Mouse (Mus musculus): ENCODE data around the gene Kcnj14. TPM values are rescaled to one million over a fixed set of nuclear protein-coding genes. Genes with fewer than 3 reads are reported as not detected.

Kcnj14 gene
- polyA plus RNA-seq, 1 experiment from 2014 or later, result 16.6 TPM

GRCm38 (mm10) chr7:45797661-45798510 is 26.7 kb downstream of the Kcnj14 start:
- ChIA-PET CTCF (no interaction called here), POLR2A (interaction anchor here (0.6 to 1.0 kb wide), 2 partner anchors 16 to 55 kb away, joined by 4 to 5 read pairs; no protein-coding TSS in a partner anchor)
- no peaks in the 10 kb centered on the region for H3K27me3 ChIP-seq
- DNase-seq (ENCODE audit: low read depth, low spot score) (no peak), ATAC-seq (no peak)
- TF ChIP-seq CTCF (IDR thresholded peaks at IDR 0.05), result no peak
- in situ Hi-C loops (cut with MboI; ENCODE audit: low pct_unique_long_range_greater_than_20kb), result no loop called here

DNA sequence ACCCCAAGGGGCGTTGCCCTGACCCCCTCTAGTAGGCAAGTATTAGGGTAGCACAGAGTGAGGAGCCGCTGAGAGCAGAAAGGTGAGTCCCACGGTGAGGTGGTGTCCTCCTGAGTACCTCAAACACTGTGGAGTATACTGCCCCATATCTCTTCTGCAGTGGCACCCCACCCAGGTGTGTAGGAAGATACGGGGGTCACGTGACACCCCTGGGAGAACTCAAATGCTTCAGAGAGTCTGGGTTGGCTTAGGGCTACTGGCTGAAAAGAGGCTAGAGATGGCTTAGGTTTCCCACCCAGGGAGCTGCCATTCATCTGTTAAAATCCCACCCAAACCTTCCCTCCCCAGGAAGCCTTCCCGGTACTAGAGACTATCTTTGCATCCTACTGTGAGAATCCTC is 27.6 kb downstream of the Kcnj14 start:
- ChIA-PET POLR2A (no interaction called here), CTCF (no interaction called here)
- no peak for ATAC-seq
- DNase-seq (ENCODE audit: low read depth, low spot score), result no peak
- TF ChIP-seq CTCF (IDR thresholded peaks at IDR 0.05), result no peak
- in situ Hi-C loops (cut with MboI; ENCODE audit: low pct_unique_long_range_greater_than_20kb), result no loop called here
- H3K27me3 ChIP-seq, result no peaks in the 10 kb centered on the region

DNA sequence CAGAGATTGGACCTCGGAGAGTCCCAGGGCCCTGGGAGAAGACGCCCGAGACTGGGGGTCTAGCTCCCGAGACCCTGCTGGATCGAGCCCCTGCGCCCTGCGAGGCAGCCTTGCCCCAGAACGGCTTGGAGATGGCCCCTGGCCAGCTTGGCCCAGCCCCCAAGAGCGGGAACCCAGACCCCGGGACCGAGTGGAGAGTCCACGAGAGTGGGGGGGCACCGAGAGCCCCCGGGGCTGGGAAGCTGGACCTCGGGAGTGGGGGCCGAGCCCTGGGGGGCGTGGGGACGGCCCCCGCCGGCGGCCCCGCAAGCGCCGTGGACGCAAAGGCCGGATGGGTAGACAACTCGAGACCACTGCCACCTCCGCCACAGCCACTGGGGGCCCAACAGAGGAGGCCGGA is 29.6 kb downstream of the Kcnj14 start:
- DNase-seq (ENCODE audit: low read depth, low spot score) (no peak), ATAC-seq (no peak)
- in situ Hi-C loops (cut with MboI; ENCODE audit: low pct_unique_long_range_greater_than_20kb), result no loop called here
- H3K27me3 ChIP-seq, result no peaks in the 10 kb centered on the region
- ChIA-PET POLR2A (no interaction called here), CTCF (no interaction called here)
- TF ChIP-seq CTCF (IDR thresholded peaks at IDR 0.05), result no peak

DNA sequence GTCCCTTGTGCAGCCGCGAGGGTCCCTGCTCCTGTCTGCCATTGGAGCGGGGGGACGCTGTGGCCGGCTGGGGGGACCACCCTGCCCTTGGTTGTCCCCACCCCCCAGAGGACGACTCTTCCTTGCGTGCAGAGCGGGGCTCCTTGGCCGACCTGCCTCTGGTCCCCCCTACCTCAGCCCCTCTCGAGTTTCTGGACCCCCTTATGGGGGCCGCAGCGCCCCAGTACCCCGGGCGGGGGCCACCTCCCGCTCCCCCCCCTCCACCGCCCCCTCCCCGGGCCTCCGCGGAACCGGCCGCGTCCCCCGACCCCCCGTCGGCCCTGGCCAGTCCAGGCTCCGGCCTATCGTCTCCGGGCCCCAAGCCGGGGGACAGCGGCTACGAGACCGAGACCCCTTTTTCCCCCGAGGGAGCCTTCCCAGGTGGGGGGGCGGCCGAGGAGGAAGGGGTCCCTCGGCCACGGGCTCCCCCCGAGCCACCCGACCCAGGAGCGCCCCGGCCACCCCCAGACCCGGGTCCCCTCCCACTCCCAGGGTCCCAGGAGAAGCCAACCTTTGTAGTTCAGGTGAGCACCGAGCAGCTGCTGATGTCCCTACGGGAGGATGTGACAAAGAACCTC is 30.5 kb downstream of the Kcnj14 start:
- ATAC-seq (no peak), DNase-seq (ENCODE audit: low read depth, low spot score) (no peak)
- TF ChIP-seq CTCF (IDR thresholded peaks at IDR 0.05), result no peak
- in situ Hi-C loops (cut with MboI; ENCODE audit: low pct_unique_long_range_greater_than_20kb), result no loop called here
- no peaks in the 10 kb centered on the region for H3K27me3 ChIP-seq
- CTCF ChIA-PET, result no interaction called here
- POLR2A ChIA-PET, result no interaction called here

DNA sequence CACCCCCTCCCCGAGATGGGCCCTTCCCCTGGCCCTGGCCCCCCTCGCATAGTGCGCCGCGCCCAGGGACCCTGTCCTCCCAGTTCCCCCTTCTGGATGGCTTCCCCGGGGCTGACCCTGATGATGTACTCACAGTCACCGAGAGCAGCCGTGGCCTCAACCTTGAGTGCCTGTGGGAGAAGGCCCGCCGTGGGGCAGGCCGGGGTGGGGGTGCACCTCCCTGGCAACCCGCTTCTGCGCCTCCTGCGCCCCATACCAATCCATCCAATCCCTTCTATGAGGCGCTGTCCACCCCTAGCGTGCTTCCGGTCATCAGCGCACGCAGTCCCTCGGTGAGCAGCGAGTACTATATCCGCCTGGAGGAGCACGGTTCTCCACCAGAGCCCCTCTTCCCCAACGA is 31.3 kb downstream of the Kcnj14 start:
- DNase-seq (ENCODE audit: low read depth, low spot score) (no peak), ATAC-seq (no peak)
- no peak for TF ChIP-seq CTCF (IDR thresholded peaks at IDR 0.05)
- in situ Hi-C loops (cut with MboI; ENCODE audit: low pct_unique_long_range_greater_than_20kb), result no loop called here
- ChIA-PET CTCF (interaction anchor here (1.1 kb wide), 1 partner anchor 8 kb away, joined by 4 read pairs; no protein-coding TSS in a partner anchor), POLR2A (no interaction called here)
- no peaks in the 10 kb centered on the region for H3K27me3 ChIP-seq

GRCm38 (mm10) chr7:45791756-45792490 is 32.7 kb downstream of the Kcnj14 start:
- ChIA-PET POLR2A (no interaction called here), CTCF (interaction anchor here (1.1 kb wide), 1 partner anchor 9 kb away, joined by 4 read pairs; no protein-coding TSS in a partner anchor)
- DNase-seq (ENCODE audit: low read depth, low spot score) (no peak), ATAC-seq (no peak)
- H3K27me3 ChIP-seq, result no peaks in the 10 kb centered on the region
- in situ Hi-C loops (cut with MboI; ENCODE audit: low pct_unique_long_range_greater_than_20kb), result no loop called here
- TF ChIP-seq CTCF (IDR thresholded peaks at IDR 0.05), result no peak

GRCm38 (mm10) chr7:45790721-45791120 is 33.9 kb downstream of the Kcnj14 start:
- no peaks in the 10 kb centered on the region for H3K27me3 ChIP-seq
- in situ Hi-C loops (cut with MboI; ENCODE audit: low pct_unique_long_range_greater_than_20kb), result no loop called here
- no peak for ATAC-seq
- DNase-seq (ENCODE audit: low read depth, low spot score), result no peak
- CTCF ChIA-PET, result interaction anchor here (1.7 kb wide), 1 partner anchor 11 kb away, joined by 7 read pairs; no protein-coding TSS in a partner anchor
- no peak for TF ChIP-seq CTCF (IDR thresholded peaks at IDR 0.05)
- POLR2A ChIA-PET, result no interaction called here

- in situ Hi-C loops (cut with MboI; ENCODE audit: low pct_unique_long_range_greater_than_20kb), result no loop called here
- ATAC-seq (no peak), DNase-seq (ENCODE audit: low read depth, low spot score) (no peak)
- no peaks in the 10 kb centered on the region for H3K27me3 ChIP-seq
- ChIA-PET POLR2A (interaction anchor here (0.6 kb wide), 1 partner anchor 215 kb away, joined by 3 read pairs; no protein-coding TSS in a partner anchor), CTCF (interaction anchor here (1.5 kb wide), 1 partner anchor 48 kb away, joined by 4 read pairs; no protein-coding TSS in a partner anchor)
- TF ChIP-seq CTCF (IDR thresholded peaks at IDR 0.05), result no peak
Observed at GRCm38 (mm10) chr7:45787642-45788041, 36.9 kb downstream of the Kcnj14 start.

- no peak for DNase-seq (ENCODE audit: low read depth, low spot score)
- POLR2A ChIA-PET, result no interaction called here
- no peaks in the 10 kb centered on the region for H3K27me3 ChIP-seq
- TF ChIP-seq CTCF (IDR thresholded peaks at IDR 0.05), result no peak
- in situ Hi-C loops (cut with MboI; ENCODE audit: low pct_unique_long_range_greater_than_20kb), result no loop called here
- CTCF ChIA-PET, result interaction anchor here (1.1 kb wide), 1 partner anchor 15 kb away, joined by 3 read pairs; no protein-coding TSS in a partner anchor
- no peak for ATAC-seq
Observed at GRCm38 (mm10) chr7:45786661-45787413, 37.7 kb downstream of the Kcnj14 start.

DNA sequence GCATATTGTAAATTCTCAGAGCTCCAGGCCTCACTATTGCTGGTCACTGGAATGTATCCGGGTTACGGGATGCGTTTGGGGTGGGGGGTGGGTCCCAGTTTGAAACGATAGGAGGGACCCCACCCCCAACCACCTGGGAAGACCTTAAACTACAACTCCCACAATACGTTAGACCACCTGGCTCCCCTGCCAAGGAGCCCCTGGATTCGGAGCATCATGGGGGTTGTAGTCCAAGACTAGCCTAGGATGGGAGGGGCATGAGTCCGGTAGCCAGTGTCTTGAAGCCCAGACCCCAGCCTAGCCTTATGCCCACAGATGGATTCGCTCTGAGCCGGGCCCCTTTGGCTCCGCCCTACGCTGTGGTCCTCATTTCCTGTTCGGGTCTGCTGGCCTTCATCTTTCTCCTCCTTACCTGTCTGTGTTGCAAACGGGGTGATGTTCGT is 38.4 kb downstream of the Kcnj14 start:
- DNase-seq (ENCODE audit: low read depth, low spot score) (no peak), ATAC-seq (no peak)
- POLR2A ChIA-PET, result interaction anchor here (1.2 kb wide), 1 partner anchor 14 kb away, joined by 3 read pairs; no protein-coding TSS in a partner anchor
- no peaks in the 10 kb centered on the region for H3K27me3 ChIP-seq
- CTCF ChIA-PET, result interaction anchor here (0.8 to 1.1 kb wide), 2 partner anchors 15 to 39 kb away, joined by 3 read pairs; no protein-coding TSS in a partner anchor
- TF ChIP-seq CTCF (IDR thresholded peaks at IDR 0.05), result no peak
- in situ Hi-C loops (cut with MboI; ENCODE audit: low pct_unique_long_range_greater_than_20kb), result no loop called here
